Mouse (Mus musculus) T-helper 17 cell (primary cell): ENCODE results near the gene Olfr934.

ENCODE experiments used
- in situ Hi-C, 2 experiments: fragments of 300-600 bp; cut with MboI, MseI; formaldehyde crosslinking; loops; 1 replicate in 1 of 2; 2 replicates in 1 of 2; pipeline ENCODE4 v1.15.1; 2025; ENCODE audit warnings: high pct_unique_total_duplicates in 2 of 2

The Olfr934 gene

DNA sequence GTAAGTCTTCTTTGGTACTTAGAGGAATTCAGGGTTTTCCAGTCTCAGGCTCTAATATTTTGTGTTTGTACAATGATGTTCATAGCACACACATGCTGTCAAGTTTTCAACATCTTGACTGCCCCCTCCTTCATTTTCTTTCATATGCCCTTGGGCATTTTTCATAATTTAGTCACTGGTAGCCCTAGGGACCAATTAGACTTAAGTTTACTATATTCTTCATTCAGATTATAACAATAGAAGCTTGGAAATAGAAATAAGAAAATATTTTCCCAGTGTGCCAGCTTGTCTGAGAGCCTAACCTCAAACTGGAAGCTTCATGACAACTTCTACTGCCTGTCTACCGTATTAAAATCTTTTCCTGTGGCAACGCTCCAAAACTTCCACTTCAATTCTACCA lies at the start of gene Olfr934:
TSS of gene Olfr934 (minus strand) at position 101 of the 400 bp plus-strand sequence.
- in situ Hi-C loops = no loop called here

DNA sequence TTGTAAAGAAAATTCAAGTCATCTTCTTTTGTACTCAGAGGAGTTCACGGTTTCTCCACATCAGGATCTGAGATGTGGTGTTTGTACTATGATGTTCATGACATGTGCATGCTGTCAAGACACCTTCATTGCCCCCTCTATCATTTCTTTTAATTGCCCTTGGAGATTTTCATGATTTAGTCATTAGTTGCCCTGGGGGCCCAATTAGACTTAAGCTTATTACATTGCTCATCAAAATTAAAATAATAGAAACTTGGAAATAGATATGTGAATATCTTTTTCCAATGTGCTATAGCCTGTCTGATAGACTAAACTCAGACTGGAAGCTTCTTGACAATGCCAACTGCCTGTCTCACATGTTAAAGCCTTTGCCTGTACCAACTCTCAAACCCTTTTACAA lies 35.2 kb upstream of the Olfr934 start, which contains the start of gene Olfr146:
TSS of gene Olfr146 (minus strand) at position 101 of the 400 bp plus-strand sequence.
- in situ Hi-C loops = no loop called here

- in situ Hi-C loops = no loop called here
These were observed 11.5 kb upstream of the Olfr934 start, which contains the start of gene Olfr935 for GRCm38 (mm10) chr9:38999583-38999982. Gene Olfr935, minus strand, starts transcription at chr9:38999683.

GRCm38 (mm10) chr9:38972013-38972412 lies 16.1 kb downstream of the Olfr934 start, which contains the start of gene Olfr933:
Gene Olfr933, plus strand, starts transcription at chr9:38972313.
- in situ Hi-C loops = no loop called here

- in situ Hi-C loops = no loop called here
These were observed 34.0 kb downstream of the Olfr934 start for GRCm38 (mm10) chr9:38954124-38954416.

GRCm38 (mm10) chr9:38953401-38954123 lies 34.6 kb downstream of the Olfr934 start:
- in situ Hi-C loops = no loop called here
